Mouse (Mus musculus): ENCODE measurements at regions not wholly inside any gene's neighbourhood (a gene's known extent, or its start where the extent isn't known, plus 50 kb on each side); places are given as distances from the start of the nearest gene placed in this dataset.

- H3K27me3 ChIP-seq (ENCODE audit: control insufficient read depth, insufficient read depth, low read length) = no peaks in the 10 kb centered on the region
- intact Hi-C loops (cut with DNase I) = no loop called here
- TF ChIP-seq EP300 (IDR thresholded peaks at IDR 0.05; ENCODE audit: insufficient read depth, low read depth, low read length) (no peak), CTCF (IDR thresholded peaks at IDR 0.05) (no peak), POLR2A (IDR thresholded peaks at IDR 0.05; ENCODE audit: insufficient read depth, low read depth, low read length) (no peak)
- peaks cover 15% of the 10 kb centered on the region for H3K4me1 ChIP-seq (ENCODE audit: control insufficient read depth, insufficient read depth, low read length)
- 84% methylated on average over 5 of the region's 5 CpGs for WGBS
- no peak overlapping the region for H3K27ac ChIP-seq
- H3K4me3 ChIP-seq = no peak overlapping the region
- H3K36me3 ChIP-seq (ENCODE audit: control insufficient read depth, insufficient read depth, low read length) = no peaks in the 10 kb centered on the region; the same call in 1 of the 2 replicates
- H3K79me2 ChIP-seq (replicated peaks; ENCODE audit: control insufficient read depth, insufficient read depth, low read length) = no peaks in the 10 kb centered on the region
- no peak for DNase-seq
- no peak overlapping the region for H3K9ac ChIP-seq (ENCODE audit: low read depth, low read length)
Observed at GRCm38 (mm10) chr13:3752334-3752733, 51.8 kb downstream of the Calml3 start.

GRCm38 (mm10) chr13:3751222-3751621 is 52.9 kb downstream of the Calml3 start:
- H3K4me3 ChIP-seq = no peak overlapping the region
- intact Hi-C loops (cut with DNase I) = no loop called here
- H3K79me2 ChIP-seq (replicated peaks; ENCODE audit: control insufficient read depth, insufficient read depth, low read length) = no peaks in the 10 kb centered on the region
- H3K9ac ChIP-seq (ENCODE audit: low read depth, low read length) = no peak overlapping the region
- H3K27ac ChIP-seq = peak overlapping the region; percentile 36
- no peak for TF ChIP-seq POLR2A (IDR thresholded peaks at IDR 0.05; ENCODE audit: insufficient read depth, low read depth, low read length)
- no peak for TF ChIP-seq EP300 (IDR thresholded peaks at IDR 0.05; ENCODE audit: insufficient read depth, low read depth, low read length)
- no peak for TF ChIP-seq CTCF (IDR thresholded peaks at IDR 0.05)
- peaks cover 17% of the 10 kb centered on the region for H3K4me1 ChIP-seq (ENCODE audit: control insufficient read depth, insufficient read depth, low read length)
- 59% methylated on average over 1 of the region's 1 CpGs for WGBS
- H3K27me3 ChIP-seq (ENCODE audit: control insufficient read depth, insufficient read depth, low read length) = no peaks in the 10 kb centered on the region
- DNase-seq = no peak
- H3K36me3 ChIP-seq (ENCODE audit: control insufficient read depth, insufficient read depth, low read length) = no peaks in the 10 kb centered on the region; the same call in 1 of the 2 replicates

- Histone ChIP-seq H3K79me2 (replicated peaks; ENCODE audit: control insufficient read depth, insufficient read depth, low read length) (no peaks in the 10 kb centered on the region), H3K4me1 (ENCODE audit: control insufficient read depth, insufficient read depth, low read length) (peaks cover 17% of the 10 kb centered on the region), H3K36me3 (ENCODE audit: control insufficient read depth, insufficient read depth, low read length) (no peaks in the 10 kb centered on the region; the same call in 1 of the 2 replicates), H3K27me3 (ENCODE audit: control insufficient read depth, insufficient read depth, low read length) (no peaks in the 10 kb centered on the region), H3K4me3 (no peak overlapping the region), H3K27ac (peak overlapping the region; percentile 36), H3K9ac (ENCODE audit: low read depth, low read length) (no peak overlapping the region)
- WGBS = 42% methylated on average over 1 of the region's 1 CpGs
- peak; percentile 57 to 65 for DNase-seq
- intact Hi-C loops (cut with DNase I) = no loop called here
- no peak for TF ChIP-seq CTCF (IDR thresholded peaks at IDR 0.05)
- peak; percentile 27; the same call in 1 of the 2 replicates for TF ChIP-seq POLR2A (IDR thresholded peaks at IDR 0.05; ENCODE audit: insufficient read depth, low read depth, low read length)
- TF ChIP-seq EP300 (IDR thresholded peaks at IDR 0.05; ENCODE audit: insufficient read depth, low read depth, low read length) = peak; percentile 59
Observed at GRCm38 (mm10) chr13:3750756-3751155, 53.4 kb downstream of the Calml3 start.

GRCm38 (mm10) chr13:3749646-3750045 is 54.5 kb downstream of the Calml3 start:
- no peaks in the 10 kb centered on the region; the same call in 1 of the 2 replicates for H3K36me3 ChIP-seq (ENCODE audit: control insufficient read depth, insufficient read depth, low read length)
- intact Hi-C loops (cut with DNase I) = loop anchor here (5.0 kb wide), 2 partner anchors 42 to 143 kb away; no protein-coding TSS in a partner anchor
- H3K4me1 ChIP-seq (ENCODE audit: control insufficient read depth, insufficient read depth, low read length) = peaks cover 17% of the 10 kb centered on the region
- H3K27me3 ChIP-seq (ENCODE audit: control insufficient read depth, insufficient read depth, low read length) = no peaks in the 10 kb centered on the region
- 47% methylated on average over 3 of the region's 3 CpGs for WGBS
- TF ChIP-seq EP300 (IDR thresholded peaks at IDR 0.05; ENCODE audit: insufficient read depth, low read depth, low read length) (0 out of 2 replicates have a peak, but pooled peaks have one; percentile 27), CTCF (IDR thresholded peaks at IDR 0.05) (no peak)
- H3K27ac ChIP-seq = peak overlapping the region; percentile 49
- no peak overlapping the region for H3K9ac ChIP-seq (ENCODE audit: low read depth, low read length)
- H3K79me2 ChIP-seq (replicated peaks; ENCODE audit: control insufficient read depth, insufficient read depth, low read length) = no peaks in the 10 kb centered on the region
- DNase-seq = peak in 1 of 2 experiments; percentile 45
- no peak overlapping the region for H3K4me3 ChIP-seq

DNA sequence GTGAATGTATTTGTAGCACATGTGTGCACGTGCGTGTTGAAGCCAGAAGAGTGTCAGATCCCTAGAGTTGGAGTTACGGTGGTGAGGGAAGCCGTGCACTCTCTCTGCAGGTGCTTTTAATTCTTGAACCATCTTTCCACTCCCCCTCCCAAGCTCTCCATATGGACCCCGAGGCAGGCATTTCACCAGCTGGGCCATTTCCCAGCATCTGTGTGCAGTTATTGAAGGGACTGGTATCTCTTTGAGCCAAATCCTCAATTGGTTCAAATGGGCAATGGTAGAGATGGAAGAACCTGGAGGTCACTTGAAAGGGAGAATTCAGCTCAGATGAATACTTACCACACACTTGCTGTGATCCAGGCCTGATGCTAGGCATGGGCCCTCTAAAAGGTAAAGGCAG is 55.3 kb downstream of the Calml3 start:
- Histone ChIP-seq H3K79me2 (replicated peaks; ENCODE audit: control insufficient read depth, insufficient read depth, low read length) (no peaks in the 10 kb centered on the region), H3K36me3 (ENCODE audit: control insufficient read depth, insufficient read depth, low read length) (no peaks in the 10 kb centered on the region; the same call in 1 of the 2 replicates), H3K9ac (ENCODE audit: low read depth, low read length) (no peak overlapping the region), H3K27ac (peak overlapping the region; percentile 12; the same call in 1 of the 2 replicates), H3K27me3 (ENCODE audit: control insufficient read depth, insufficient read depth, low read length) (no peaks in the 10 kb centered on the region), H3K4me1 (ENCODE audit: control insufficient read depth, insufficient read depth, low read length) (peaks cover 17% of the 10 kb centered on the region), H3K4me3 (no peak overlapping the region)
- TF ChIP-seq CTCF (IDR thresholded peaks at IDR 0.05) (no peak), POLR2A (IDR thresholded peaks at IDR 0.05; ENCODE audit: insufficient read depth, low read depth, low read length) (no peak), EP300 (IDR thresholded peaks at IDR 0.05; ENCODE audit: insufficient read depth, low read depth, low read length) (no peak)
- no peak for DNase-seq
- intact Hi-C loops (cut with DNase I) = loop anchor here (5.0 kb wide), 2 partner anchors 42 to 143 kb away; no protein-coding TSS in a partner anchor
- 94% methylated on average over 5 of the region's 5 CpGs for WGBS

DNA sequence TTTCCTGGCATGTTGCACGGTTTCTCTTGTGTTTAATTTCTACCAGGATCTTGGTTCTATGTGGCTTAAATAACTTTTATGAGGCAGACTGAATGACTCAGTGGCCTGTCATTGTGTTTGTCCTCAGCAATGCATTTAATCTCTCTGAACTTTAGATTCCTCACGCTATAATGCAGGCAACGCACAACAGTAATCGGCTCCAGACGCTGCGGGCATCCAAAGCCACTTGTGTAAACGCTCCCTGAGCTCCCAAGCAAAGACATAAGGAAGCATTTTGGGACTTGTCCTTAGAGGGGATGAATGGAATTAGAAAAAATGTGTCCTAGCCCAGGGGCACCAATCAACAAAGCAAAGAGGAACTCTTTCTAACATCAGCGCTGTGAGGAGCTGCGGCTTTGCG is 57.6 kb downstream of the Calml3 start:
- Histone ChIP-seq H3K79me2 (replicated peaks; ENCODE audit: control insufficient read depth, insufficient read depth, low read length) (no peaks in the 10 kb centered on the region), H3K27me3 (ENCODE audit: control insufficient read depth, insufficient read depth, low read length) (no peaks in the 10 kb centered on the region), H3K4me1 (ENCODE audit: control insufficient read depth, insufficient read depth, low read length) (peaks cover 22% of the 10 kb centered on the region), H3K4me3 (no peak overlapping the region), H3K36me3 (ENCODE audit: control insufficient read depth, insufficient read depth, low read length) (no peaks in the 10 kb centered on the region; the same call in 1 of the 2 replicates), H3K9ac (ENCODE audit: low read depth, low read length) (no peak overlapping the region), H3K27ac (no peak overlapping the region; the same call in 1 of the 2 replicates)
- WGBS = 78% methylated on average over 10 of the region's 10 CpGs
- DNase-seq = no peak
- intact Hi-C loops (cut with DNase I) = loop anchor here (5.0 kb wide), 2 partner anchors 39 to 146 kb away; no protein-coding TSS in a partner anchor
- TF ChIP-seq EP300 (IDR thresholded peaks at IDR 0.05; ENCODE audit: insufficient read depth, low read depth, low read length) (no peak), CTCF (IDR thresholded peaks at IDR 0.05) (no peak), POLR2A (IDR thresholded peaks at IDR 0.05; ENCODE audit: insufficient read depth, low read depth, low read length) (no peak)

All from heart, adult 2 months (tissue).